Mouse (Mus musculus) heart, adult 2 months (tissue): ENCODE data around the gene Pcdh11x. TPM values are rescaled to one million over a fixed set of nuclear protein-coding genes. Genes with fewer than 3 reads are reported as not detected.
A peak's percentile ranks its signal among the peaks of the same experiment; 100 is the strongest.
"Not testable (repeated sequence)": the region's sequence is repeated elsewhere in the genome, so short reads cannot be mapped to it uniquely, and the experiment has no call there.

Source experiments
- DNase-seq, 2 experiments: peaks; one replicate each; pipeline ENCODE4 v3.0.0; 2021
- H3K27ac ChIP-seq: fragments of 200-600 bp; 2 replicates; pipeline ENCODE4 v1.8.1; 2022
- H3K27me3 ChIP-seq: fragments of 200-500 bp; 2 replicates; pipeline ENCODE4 v1.6.1; 2012; ENCODE audit warnings: mild to moderate bottlenecking, low read length, inconsistent platforms, mixed read lengths; ENCODE audit not compliant: control insufficient read depth, insufficient read depth
- H3K36me3 ChIP-seq: fragments of 200-500 bp; 2 replicates; pipeline ENCODE4 v1.6.1; 2012; ENCODE audit warnings: low read length, inconsistent platforms; ENCODE audit not compliant: control insufficient read depth, insufficient read depth
- H3K4me1 ChIP-seq: fragments of 200-500 bp; 2 replicates; pipeline ENCODE4 v1.6.1; 2011; ENCODE audit warnings: low read length; ENCODE audit not compliant: control insufficient read depth, insufficient read depth
- H3K4me3 ChIP-seq: fragments of 200-600 bp; 2 replicates; pipeline ENCODE4 v1.8.1; 2022
- H3K79me2 ChIP-seq: fragments of 200-500 bp; replicated peaks from 2 replicates; pipeline ENCODE4 v1.6.1; 2012; ENCODE audit warnings: mild to moderate bottlenecking, inconsistent platforms, low read length, moderate library complexity, mixed read lengths; ENCODE audit not compliant: control insufficient read depth, insufficient read depth
- H3K9ac ChIP-seq: fragments of 200-500 bp; 2 replicates; pipeline ENCODE4 v1.6.1; 2012; ENCODE audit warnings: low read depth, mild to moderate bottlenecking, control low read depth, inconsistent platforms, low read length, mixed read lengths
- CTCF ChIP-seq: fragments of 200-600 bp; IDR thresholded peaks from 2 replicates; pipeline ENCODE4 v1.8.1; 2022; ENCODE audit warnings: antibody characterized with exemption, mild to moderate bottlenecking, moderate library complexity
- EP300 ChIP-seq: fragments of 200-500 bp; IDR thresholded peaks from 2 replicates; pipeline ENCODE4 v1.6.1; 2011; ENCODE audit warnings: low read depth, low read length, control low read depth; ENCODE audit not compliant: insufficient read depth
- POLR2A ChIP-seq: fragments of 200-500 bp; IDR thresholded peaks from 2 replicates; pipeline ENCODE4 v1.6.1; 2011; ENCODE audit warnings: mild to moderate bottlenecking, low read depth, low read length, control low read depth; ENCODE audit not compliant: insufficient read depth
- WGBS: fragments of 180-500 bp; shearing (Covaris S2); methylation state at CpG from one replicate; pipeline ENCODE4 v1.1.7; 2018; 5-methylcytosine and 5-hydroxymethylcytosine counted together
- intact Hi-C: fragments of 180-260 bp; cut with DNase I; formaldehyde crosslinking; loops from one replicate; pipeline ENCODE4 v1.15.1; 2025
- polyA plus RNA-seq: library from polyadenylated mRNA; depleted of rRNA; stranded (reverse); fragments of >200 nt; gene quantifications from 2 replicates; pipeline ENCODE4 v1.2.3, GENCODE M21; 2012
- total RNA-seq, 2 experiments: library from RNA; stranded (reverse); gene quantifications; 2 replicates each; pipeline ENCODE4 v1.2.3; 2021

The Pcdh11x gene
- total and polyA plus RNA-seq, 3 experiments: 0.08 to 0.10 TPM; not detected in 1

DNA sequence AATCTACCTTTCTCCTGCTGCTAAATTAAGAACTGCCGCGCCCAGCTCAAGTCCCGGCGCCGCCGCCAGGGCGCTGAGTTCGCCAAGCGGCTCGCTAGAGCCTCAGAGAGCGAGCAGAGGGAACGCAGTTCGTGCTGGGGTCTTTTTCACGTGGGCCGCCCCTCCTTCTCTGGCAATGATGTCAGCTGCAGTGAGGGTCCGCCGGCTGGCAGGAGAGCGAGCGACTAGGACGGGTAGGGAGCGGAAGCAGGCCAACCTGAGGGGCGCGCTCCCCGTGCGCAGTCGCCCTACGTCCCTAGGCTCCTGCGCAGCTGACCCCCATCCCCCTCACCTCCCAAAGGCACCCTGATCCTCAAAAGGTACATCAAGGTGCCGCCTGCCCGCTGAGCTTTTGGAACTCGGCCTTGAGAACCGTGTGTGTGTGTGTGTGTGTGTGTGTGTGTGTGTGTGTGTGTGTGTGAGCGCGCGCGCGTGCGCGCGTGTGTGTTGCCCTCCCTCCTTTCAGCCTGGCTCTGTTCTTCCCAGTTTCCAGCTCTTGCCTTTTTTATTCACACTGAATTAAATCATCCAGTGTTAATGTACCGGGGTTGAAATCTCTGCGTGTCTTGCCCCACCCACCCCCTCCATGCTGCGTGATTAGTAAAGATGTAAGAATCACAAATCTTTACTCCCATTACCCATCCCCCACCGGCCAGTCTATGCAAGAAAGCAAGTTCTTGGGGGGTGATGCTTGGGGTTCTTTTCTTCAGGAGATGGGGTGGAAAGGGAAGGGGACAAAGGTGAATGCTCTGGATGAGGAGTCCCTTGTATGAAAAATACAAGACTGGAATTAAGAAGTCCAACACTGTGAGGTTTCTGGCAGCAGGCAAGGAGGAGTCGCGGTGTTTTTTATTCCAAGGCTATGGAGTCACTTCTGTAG lies 3.0 kb downstream of the Pcdh11x start:
- peaks cover 2% of the 10 kb centered on the region; the same call in 1 of the 2 replicates for H3K27me3 ChIP-seq
- no peaks in the 10 kb centered on the region for H3K36me3 ChIP-seq
- peak overlapping the region; percentile 41 for H3K9ac ChIP-seq
- WGBS: 12% methylated on average over 39 of the region's 46 CpGs
- H3K4me1 ChIP-seq: no peaks in the 10 kb centered on the region; the same call in 1 of the 2 replicates
- H3K4me3 ChIP-seq: peak overlapping the region; percentile 26; the same call in 1 of the 2 replicates
- no peak for DNase-seq
- intact Hi-C loops: no loop called here
- no peak overlapping the region for H3K27ac ChIP-seq
- H3K79me2 ChIP-seq: no peaks in the 10 kb centered on the region
- TF ChIP-seq EP300 (no peak), CTCF (no peak), POLR2A (no peak)

DNA sequence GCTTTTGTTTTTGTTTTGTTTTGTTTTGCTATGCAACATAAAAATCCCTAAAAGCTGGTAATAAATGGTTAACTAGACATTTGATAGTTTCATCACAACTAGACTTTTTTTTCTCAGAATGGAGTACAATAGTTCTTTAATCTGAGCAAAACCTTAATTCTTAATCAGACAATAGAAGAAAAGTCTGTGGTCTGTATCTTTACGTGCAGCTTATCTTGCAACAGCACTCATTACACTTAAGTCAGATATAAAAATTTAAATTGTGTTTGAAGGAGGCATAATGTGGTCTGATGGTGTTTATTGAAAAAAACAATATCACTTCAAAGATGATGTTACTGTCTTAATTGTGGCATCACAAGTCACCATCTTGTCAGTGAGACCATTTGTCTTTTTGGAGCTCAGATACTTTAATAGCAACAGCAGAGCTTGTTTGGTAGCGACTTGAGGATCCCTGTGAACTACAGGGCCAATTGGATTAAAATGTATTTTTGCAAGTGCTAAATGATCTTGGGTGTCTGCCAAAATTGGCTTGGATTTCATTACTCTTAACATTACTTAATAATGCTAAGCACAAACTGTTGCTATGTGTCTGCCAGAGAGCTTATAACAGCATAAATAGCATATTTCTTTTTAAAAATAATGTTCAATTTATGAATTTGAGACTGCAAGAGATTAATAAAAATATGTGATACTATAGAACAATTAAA lies 11.6 kb downstream of the Pcdh11x start:
- intact Hi-C loops: no loop called here

DNA sequence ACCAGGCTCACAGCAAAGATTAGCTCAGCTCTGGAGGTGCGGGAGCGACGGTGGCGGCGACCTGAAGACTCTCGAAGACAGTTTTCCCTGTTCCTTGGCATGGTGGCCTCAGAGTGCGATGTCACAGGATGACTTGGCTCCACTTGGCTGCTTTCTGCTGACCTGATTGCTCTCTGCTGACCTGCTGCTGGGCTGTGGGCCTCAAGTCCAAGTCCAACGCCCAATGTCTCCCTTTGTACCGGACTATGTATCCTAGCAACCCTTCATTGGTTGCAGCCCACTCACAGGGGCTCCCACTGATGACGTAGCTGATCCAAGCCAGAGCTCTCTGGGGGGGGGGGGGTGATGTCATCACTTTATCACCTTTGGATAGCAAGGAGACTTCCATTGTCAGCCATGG lies 22.9 kb downstream of the Pcdh11x start, which contains the start of gene H2afb3:
TSS of gene H2afb3 (minus strand) at position 101 of the 400 bp plus-strand sequence.
- H3K4me3 ChIP-seq, H3K36me3 ChIP-seq, H3K79me2 ChIP-seq, H3K4me1 ChIP-seq, H3K9ac ChIP-seq, intact Hi-C loops, H3K27ac ChIP-seq, H3K27me3 ChIP-seq, DNase-seq: not testable (repeated sequence)
- 78% methylated on average over 9 of the region's 10 CpGs for WGBS

More for the DNA sequence above, 11.6 kb downstream of the Pcdh11x start:
- Histone ChIP-seq H3K9ac (no peak overlapping the region), H3K4me3 (no peak overlapping the region), H3K4me1 (no peaks in the 10 kb centered on the region), H3K79me2 (no peaks in the 10 kb centered on the region), H3K36me3 (no peaks in the 10 kb centered on the region), H3K27me3 (no peaks in the 10 kb centered on the region), H3K27ac (no peak overlapping the region)
- DNase-seq: no peak
- WGBS: 42% methylated on average over 2 of the region's 2 CpGs
- TF ChIP-seq POLR2A (no peak), EP300 (no peak), CTCF (no peak)

DNA sequence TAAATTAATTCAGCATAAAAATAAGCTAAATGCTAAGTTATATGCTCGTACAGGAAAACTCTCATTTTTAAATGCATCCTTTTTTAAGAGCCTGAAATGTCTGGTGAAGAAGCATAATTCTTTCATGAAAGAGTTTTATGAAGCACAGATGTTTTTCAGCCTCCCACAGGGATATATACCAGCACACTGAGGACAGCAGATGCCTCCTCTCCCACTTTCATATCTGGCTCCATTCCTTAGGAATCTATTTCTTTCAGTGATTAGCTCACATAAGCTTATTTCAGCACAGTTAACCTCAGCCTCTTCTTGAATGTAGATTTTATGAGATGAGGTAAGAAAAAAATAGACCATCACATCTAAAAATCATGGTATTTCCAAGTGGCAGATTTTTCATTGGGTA lies 176.2 kb downstream of the Pcdh11x start:
- WGBS: 72% methylated on average over 1 of the region's 1 CpGs
- Histone ChIP-seq H3K4me3 (no peak overlapping the region), H3K9ac (no peak overlapping the region), H3K27me3 (no peaks in the 10 kb centered on the region), H3K27ac (no peak overlapping the region), H3K36me3 (no peaks in the 10 kb centered on the region), H3K79me2 (no peaks in the 10 kb centered on the region), H3K4me1 (no peaks in the 10 kb centered on the region)
- no peak for DNase-seq
- TF ChIP-seq POLR2A: no peak
- TF ChIP-seq EP300: no peak
- TF ChIP-seq CTCF: no peak
- intact Hi-C loops: no loop called here

GRCm38 (mm10) chrX:120486428-120486827 lies 196.4 kb downstream of the Pcdh11x start:
- no peak for TF ChIP-seq EP300
- TF ChIP-seq CTCF: no peak
- no peak for TF ChIP-seq POLR2A
- no peak overlapping the region for H3K27ac ChIP-seq
- DNase-seq: no peak
- no peak overlapping the region for H3K4me3 ChIP-seq
- no peaks in the 10 kb centered on the region for H3K4me1 ChIP-seq
- no peak overlapping the region for H3K9ac ChIP-seq
- H3K27me3 ChIP-seq: no peaks in the 10 kb centered on the region
- H3K79me2 ChIP-seq: no peaks in the 10 kb centered on the region
- no peaks in the 10 kb centered on the region for H3K36me3 ChIP-seq
- intact Hi-C loops: no loop called here

DNA sequence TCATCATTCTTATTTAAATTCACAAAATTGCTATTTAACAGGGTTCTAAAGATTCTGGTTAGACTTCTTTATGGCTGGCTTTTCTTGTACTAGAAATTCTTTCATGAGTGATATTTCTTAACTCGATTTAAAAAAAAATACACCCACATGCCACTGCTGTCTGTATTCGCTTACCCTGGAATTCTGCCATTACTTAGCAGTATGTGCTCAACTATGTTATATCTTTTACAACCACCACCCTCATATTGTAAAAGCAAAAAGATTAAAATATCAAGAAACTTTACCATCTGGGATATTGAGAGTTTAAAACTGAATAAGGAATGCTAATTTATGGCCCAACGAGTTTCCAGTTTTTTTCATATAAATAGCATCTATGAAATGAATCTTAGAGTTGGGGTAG lies 234.9 kb downstream of the Pcdh11x start:
- no peak overlapping the region for H3K4me3 ChIP-seq
- intact Hi-C loops: no loop called here
- 71% methylated on average over 3 of the region's 3 CpGs for WGBS

More for the DNA sequence above, 234.9 kb downstream of the Pcdh11x start:
- Histone ChIP-seq H3K79me2 (no peaks in the 10 kb centered on the region), H3K27ac (no peak overlapping the region), H3K27me3 (no peaks in the 10 kb centered on the region), H3K9ac (no peak overlapping the region), H3K36me3 (no peaks in the 10 kb centered on the region), H3K4me1 (no peaks in the 10 kb centered on the region)
- no peak for TF ChIP-seq POLR2A
- no peak for TF ChIP-seq CTCF
- TF ChIP-seq EP300: no peak
- DNase-seq: no peak
